Mouse (Mus musculus) E14TG2a.4 (cell line): ENCODE data around the gene Aff3.

Experiments
- CTCF ChIP-seq: conservative IDR thresholded peaks from 2 replicates; pipeline ENCODE4 v1.5.1; 2014; ENCODE audit warnings: low read length
- POU5F1 ChIP-seq: IDR thresholded peaks from 2 replicates; pipeline ENCODE4 v1.6.1; 2014; ENCODE audit warnings: low read length, borderline replicate concordance

GRCm38 (mm10) chr1:38628901-38629585 lies 35.7 kb downstream of the Aff3 start:
- TF ChIP-seq CTCF (no peak), POU5F1 (no peak)
